Mouse (Mus musculus) erythroblast, embryonic 14.5 days (primary cell): Measurements from ENCODE around the gene Clip2. TPM values are rescaled to one million over a fixed set of nuclear protein-coding genes. Genes with fewer than 3 reads are reported as not detected.
A peak's percentile ranks its signal among the peaks of the same experiment; 100 is the strongest.

Source experiments
- H3K27me3 ChIP-seq: 2 replicates; pipeline ENCODE4 v1.6.1; 2012; ENCODE audit warnings: inconsistent platforms; ENCODE audit not compliant: control insufficient read depth
- H3K36me3 ChIP-seq: 2 replicates; pipeline ENCODE4 v1.6.1; 2012; ENCODE audit warnings: mild to moderate bottlenecking, inconsistent platforms; ENCODE audit not compliant: control insufficient read depth
- H3K4me1 ChIP-seq: 2 replicates; pipeline ENCODE4 v1.6.1; 2012; ENCODE audit warnings: inconsistent platforms; ENCODE audit not compliant: control insufficient read depth
- H3K4me3 ChIP-seq: replicated peaks from 2 replicates; pipeline ENCODE3; 2012; ENCODE audit warnings: moderate library complexity, mild to moderate bottlenecking, inconsistent platforms
- H3K9me3 ChIP-seq: 2 replicates; pipeline ENCODE4 v1.6.1; 2012; ENCODE audit warnings: low read length, inconsistent platforms, mixed read lengths; ENCODE audit not compliant: control insufficient read depth
- GATA1 ChIP-seq: IDR thresholded peaks from 2 replicates; pipeline ENCODE4 v1.6.1; 2012; ENCODE audit warnings: low read length, inconsistent platforms, mixed read lengths
- TAL1 ChIP-seq: IDR thresholded peaks from 3 replicates; pipeline ENCODE4 v1.6.1; 2012; ENCODE audit warnings: low read length, inconsistent platforms, mixed read lengths
- polyA plus RNA-seq: library from polyadenylated mRNA; stranded (reverse); fragments of >175 nt; gene quantifications from 2 replicates; pipeline ENCODE4 v1.2.3, GENCODE M21; 2012

Gene Clip2
- polyA plus RNA-seq, 1 experiment: 0.16 TPM

- H3K36me3 ChIP-seq: no peaks in the 10 kb centered on the region
- no peaks in the 10 kb centered on the region for H3K9me3 ChIP-seq
- H3K4me3 ChIP-seq: peak overlapping the region; percentile 64
- peaks cover 21% of the 10 kb centered on the region for H3K4me1 ChIP-seq
- H3K27me3 ChIP-seq: peaks cover 27% of the 10 kb centered on the region
- TF ChIP-seq GATA1: no peak
- TF ChIP-seq TAL1: no peak
Observed at GRCm38 (mm10) chr5:134551233-134552109, 763 bp downstream of the Clip2 start.

- Histone ChIP-seq H3K36me3 (no peaks in the 10 kb centered on the region), H3K4me3 (peak overlapping the region; percentile 64), H3K27me3 (peaks cover 27% of the 10 kb centered on the region), H3K4me1 (peaks cover 21% of the 10 kb centered on the region), H3K9me3 (no peaks in the 10 kb centered on the region)
- TF ChIP-seq GATA1 (no peak), TAL1 (no peak)
Observed at GRCm38 (mm10) chr5:134550836-134551232, 1.4 kb downstream of the Clip2 start.

GRCm38 (mm10) chr5:134549640-134550168 lies 2.5 kb downstream of the Clip2 start:
- peaks cover 19% of the 10 kb centered on the region for H3K4me1 ChIP-seq
- H3K4me3 ChIP-seq: no peak overlapping the region
- TF ChIP-seq TAL1 (no peak), GATA1 (no peak)

GRCm38 (mm10) chr5:134548306-134548705 lies 3.9 kb downstream of the Clip2 start:
- TF ChIP-seq GATA1 (no peak), TAL1 (no peak)
- no peaks in the 10 kb centered on the region for H3K9me3 ChIP-seq
- no peaks in the 10 kb centered on the region for H3K36me3 ChIP-seq
- peaks cover 19% of the 10 kb centered on the region for H3K4me1 ChIP-seq
- no peak overlapping the region for H3K4me3 ChIP-seq
- peaks cover 21% of the 10 kb centered on the region for H3K27me3 ChIP-seq

More at GRCm38 (mm10) chr5:134549640-134550168, 2.5 kb downstream of the Clip2 start:
- Histone ChIP-seq H3K27me3 (peaks cover 23% of the 10 kb centered on the region), H3K9me3 (no peaks in the 10 kb centered on the region), H3K36me3 (no peaks in the 10 kb centered on the region)

GRCm38 (mm10) chr5:134546790-134547189 lies 5.4 kb downstream of the Clip2 start:
- TF ChIP-seq GATA1: no peak
- TF ChIP-seq TAL1: no peak
- H3K4me1 ChIP-seq: peaks cover 13% of the 10 kb centered on the region

DNA sequence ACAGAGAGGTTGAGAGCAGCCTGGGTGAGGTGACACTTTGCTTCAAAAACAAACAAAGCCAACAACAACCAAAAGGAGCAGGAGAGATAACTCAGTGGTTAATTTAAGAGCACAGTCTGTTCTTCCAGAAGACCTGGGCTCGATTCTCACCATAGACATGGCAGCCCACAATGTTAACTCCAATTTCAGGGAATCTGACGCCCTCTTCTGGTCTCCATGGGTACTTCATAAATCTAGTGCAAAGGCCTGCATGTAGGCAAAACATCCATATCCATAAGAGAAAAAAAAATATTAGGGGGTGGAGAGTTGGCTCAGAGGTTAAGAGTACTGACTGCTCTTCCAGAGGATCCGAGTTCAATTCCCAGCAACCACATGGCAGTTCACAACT lies 7.0 kb downstream of the Clip2 start:
- Histone ChIP-seq H3K4me3 (no peak overlapping the region), H3K4me1 (peaks cover 3% of the 10 kb centered on the region; the same call in 1 of the 2 replicates), H3K27me3 (no peaks in the 10 kb centered on the region), H3K9me3 (no peaks in the 10 kb centered on the region), H3K36me3 (no peaks in the 10 kb centered on the region)
- no peak for TF ChIP-seq GATA1
- no peak for TF ChIP-seq TAL1

More at GRCm38 (mm10) chr5:134546790-134547189, 5.4 kb downstream of the Clip2 start:
- H3K4me3 ChIP-seq: no peak overlapping the region
- H3K36me3 ChIP-seq: no peaks in the 10 kb centered on the region
- no peaks in the 10 kb centered on the region for H3K9me3 ChIP-seq
- peaks cover 13% of the 10 kb centered on the region for H3K27me3 ChIP-seq

- Histone ChIP-seq H3K9me3 (no peaks in the 10 kb centered on the region), H3K36me3 (no peaks in the 10 kb centered on the region), H3K4me3 (no peak overlapping the region), H3K27me3 (no peaks in the 10 kb centered on the region), H3K4me1 (peaks cover 3% of the 10 kb centered on the region; the same call in 1 of the 2 replicates)
- no peak for TF ChIP-seq GATA1
- no peak for TF ChIP-seq TAL1
Observed at GRCm38 (mm10) chr5:134544516-134545241, 7.6 kb downstream of the Clip2 start.

DNA sequence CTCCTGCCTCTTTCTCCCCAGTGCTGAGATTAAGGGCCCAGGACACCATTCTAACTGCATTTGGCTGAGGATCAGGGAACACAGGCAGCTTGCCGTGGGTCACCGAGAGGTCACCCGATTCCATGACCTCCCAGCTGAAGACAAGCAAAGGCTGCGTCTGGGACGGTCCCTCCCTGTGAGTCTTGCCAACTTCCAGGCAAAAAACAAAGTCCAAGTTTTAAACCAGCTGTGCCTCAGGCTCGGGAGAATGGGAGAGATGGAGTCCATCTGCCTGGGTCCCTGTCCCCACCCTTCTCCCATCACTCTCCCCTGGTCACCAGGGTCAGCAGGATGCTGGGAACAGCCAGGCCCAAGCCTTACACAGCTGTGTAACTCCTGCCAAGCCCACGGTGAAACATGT lies 10.6 kb downstream of the Clip2 start:
- H3K4me3 ChIP-seq: no peak overlapping the region
- no peaks in the 10 kb centered on the region for H3K9me3 ChIP-seq
- no peaks in the 10 kb centered on the region for H3K36me3 ChIP-seq
- H3K27me3 ChIP-seq: no peaks in the 10 kb centered on the region
- H3K4me1 ChIP-seq: no peaks in the 10 kb centered on the region
- TF ChIP-seq GATA1: no peak
- no peak for TF ChIP-seq TAL1

- Histone ChIP-seq H3K4me1 (no peaks in the 10 kb centered on the region), H3K4me3 (no peak overlapping the region), H3K36me3 (no peaks in the 10 kb centered on the region), H3K9me3 (no peaks in the 10 kb centered on the region), H3K27me3 (no peaks in the 10 kb centered on the region)
- TF ChIP-seq GATA1: no peak
- no peak for TF ChIP-seq TAL1
Observed at GRCm38 (mm10) chr5:134540881-134541280, 11.4 kb downstream of the Clip2 start.
